8 mouse cellular contexts compared by ENCODE assay signal in the genomic region with DNA sequence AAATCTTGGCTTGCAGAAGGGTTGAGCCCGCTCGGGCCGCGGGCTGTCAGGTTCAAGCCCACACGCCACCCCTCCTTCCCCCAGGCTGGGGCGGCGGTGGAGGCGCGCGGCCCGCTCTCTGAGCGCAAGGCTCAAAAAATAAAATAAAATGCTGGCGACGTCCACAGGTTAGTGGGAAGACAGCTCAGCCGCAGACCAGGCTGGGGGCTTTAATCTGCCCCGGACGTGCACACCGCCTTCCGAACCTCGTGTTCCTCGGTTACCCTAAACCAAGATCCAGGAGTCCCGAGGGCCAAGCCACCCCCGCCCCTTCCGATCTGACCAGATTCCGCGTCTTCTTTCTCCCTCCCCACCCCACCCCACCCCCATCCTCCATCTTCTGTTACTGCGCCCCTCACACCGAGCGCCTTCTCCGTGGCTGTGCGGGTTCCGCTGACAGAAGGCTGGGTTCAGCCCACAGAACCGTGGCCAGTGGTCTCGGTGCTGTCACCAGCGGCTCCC. TPM values are rescaled to one million over a fixed set of nuclear protein-coding genes. Genes with fewer than 3 reads are reported as not detected.
DNase-seq lines count a peak whose midpoint lies in the region; ATAC-seq and TF ChIP-seq lines count a peak whose summit lies in the region.

No protein-coding gene starts in this region.

- peaks cover 44% of the 10 kb centered on the region for H3K4me1 ChIP-seq in embryonic facial prominence, embryonic 10.5 days
- H3K4me1 ChIP-seq in hindbrain, embryonic 12.5 days, result peaks cover 33% of the 10 kb centered on the region
- H3K4me1 ChIP-seq in liver, adult 2 months (ENCODE audit: control insufficient read depth, insufficient read depth, low read length), result no peaks in the 10 kb centered on the region
- H3K4me1 ChIP-seq in neural tube, embryonic 11.5 days (ENCODE audit: control insufficient read depth, insufficient read depth, low read length), result 0 out of 2 replicates have a peak, but pooled peaks cover 5% of the 10 kb centered on the region

- H3K27me3 ChIP-seq in embryonic facial prominence, embryonic 10.5 days (replicated peaks; ENCODE audit: low read depth, poor library complexity, severe bottlenecking), result no peaks in the 10 kb centered on the region
- no peaks in the 10 kb centered on the region for H3K27me3 ChIP-seq in hindbrain, embryonic 12.5 days
- H3K27me3 ChIP-seq in liver, adult 2 months (ENCODE audit: control insufficient read depth, insufficient read depth, low read length), result peaks cover 14% of the 10 kb centered on the region
- H3K27me3 ChIP-seq in neural tube, embryonic 11.5 days (ENCODE audit: control insufficient read depth, insufficient read depth, low read length), result no peaks in the 10 kb centered on the region

- H3K79me2 ChIP-seq in liver, adult 2 months (ENCODE audit: control insufficient read depth, insufficient read depth, low read length), result no peaks in the 10 kb centered on the region

- no peak for TF ChIP-seq CTCF in liver, adult 2 months (IDR thresholded peaks at IDR 0.05; ENCODE audit: low read depth, low read length)

- no peak for TF ChIP-seq POLR2A in liver, adult 2 months (IDR thresholded peaks at IDR 0.05; ENCODE audit: extremely low read depth, insufficient read depth, low read length)

- H3K4me3 ChIP-seq in embryonic facial prominence, embryonic 10.5 days, result peak overlapping the region; percentile 98
- H3K4me3 ChIP-seq in hindbrain, embryonic 12.5 days, result peak overlapping the region; percentile 98
- H3K4me3 ChIP-seq in liver, adult 2 months (ENCODE audit: insufficient read depth, low read depth, low read length), result peak overlapping the region; percentile 66; the same call in 1 of the 2 replicates
- peak overlapping the region; percentile 97 for H3K4me3 ChIP-seq in neural tube, embryonic 11.5 days (ENCODE audit: low read depth, low read length)

- DNase-seq in cerebellum, postnatal 14 days, result peak; percentile 57 to 63
- DNase-seq in cerebellum, adult 8-10 months, result no peak
- peak; percentile 6 to 16 for DNase-seq in B cell, adult 2 months
- peak; percentile 82 for DNase-seq in embryonic facial prominence, embryonic 10.5 days (ENCODE audit: low spot score)
- DNase-seq in liver, adult 2 months (ENCODE audit: extremely low read depth, low read depth, low spot score), result no peak
- DNase-seq in neural tube, embryonic 11.5 days (ENCODE audit: low spot score), result peak; percentile 75
- DNase-seq in thymus, postnatal 25 days, result peak; percentile 24

- H3K9me3 ChIP-seq in embryonic facial prominence, embryonic 10.5 days, result no peaks in the 10 kb centered on the region
- H3K9me3 ChIP-seq in hindbrain, embryonic 12.5 days (replicated peaks), result no peaks in the 10 kb centered on the region
- H3K9me3 ChIP-seq in neural tube, embryonic 11.5 days (ENCODE audit: control insufficient read depth, low read length), result no peaks in the 10 kb centered on the region

- peak overlapping the region; percentile 100 for H3K9ac ChIP-seq in hindbrain, embryonic 12.5 days
- H3K9ac ChIP-seq in liver, adult 2 months (ENCODE audit: low read depth, low read length), result peak overlapping the region; percentile 24
- peak overlapping the region; percentile 99 for H3K9ac ChIP-seq in neural tube, embryonic 11.5 days (ENCODE audit: low read length)

- H3K27ac ChIP-seq in embryonic facial prominence, embryonic 10.5 days (replicated peaks), result peak overlapping the region; percentile 95
- H3K27ac ChIP-seq in hindbrain, embryonic 12.5 days, result peak overlapping the region; percentile 99
- H3K27ac ChIP-seq in liver, adult 2 months (replicated peaks; ENCODE audit: insufficient read depth, low read depth, low read length), result no peak overlapping the region
- peak overlapping the region; percentile 94 for H3K27ac ChIP-seq in neural tube, embryonic 11.5 days (ENCODE audit: low read depth, low read length)

- WGBS in embryonic facial prominence, embryonic 10.5 days, result under 1% methylated on average over 35 of the region's 35 CpGs
- WGBS in hindbrain, embryonic 12.5 days, result 1% methylated on average over 33 of the region's 35 CpGs
- 3% methylated on average over 35 of the region's 35 CpGs for WGBS in liver, adult 2 months
- 0% methylated on average over 28 of the region's 35 CpGs for WGBS in neural tube, embryonic 11.5 days

- peaks cover 21% of the 10 kb centered on the region for H3K36me3 ChIP-seq in embryonic facial prominence, embryonic 10.5 days (replicated peaks)
- 0 out of 2 replicates have a peak, but pooled peaks cover 4% of the 10 kb centered on the region for H3K36me3 ChIP-seq in hindbrain, embryonic 12.5 days
- H3K36me3 ChIP-seq in liver, adult 2 months (ENCODE audit: control insufficient read depth, insufficient read depth, low read length), result no peaks in the 10 kb centered on the region
- H3K36me3 ChIP-seq in neural tube, embryonic 11.5 days (ENCODE audit: control insufficient read depth, insufficient read depth, low read length), result no peaks in the 10 kb centered on the region

- peak; percentile 53 for ATAC-seq in hindbrain, embryonic 12.5 days (ENCODE audit: low FRiP score)
- ATAC-seq in neural tube, embryonic 11.5 days (ENCODE audit: insufficient read depth, low FRiP score, low TSS enrichment), result peak; percentile 17

- H3K4me2 ChIP-seq in hindbrain, embryonic 12.5 days (replicated peaks), result peak overlapping the region; percentile 71
- H3K4me2 ChIP-seq in neural tube, embryonic 11.5 days (ENCODE audit: low read depth), result peak overlapping the region; percentile 79

RNA-seq across cellular contexts. Expression of gene Basp1, which starts 0.8 kb away (rescaled TPM):
- polyA plus RNA-seq in embryonic facial prominence, embryonic 10.5 days (2016; fragmentation: Nextera tagmentation; extraction: Ambion mirVana), result 48.4 and 50.7 TPM in 2 replicates
- 381 and 469 TPM in 2 replicates for polyA plus RNA-seq in hindbrain, embryonic 12.5 days (2016; fragmentation: Nextera tagmentation; extraction: Ambion mirVana)
- 1.3 and 1.5 TPM in 2 replicates for total RNA-seq in liver, adult 2 months (2014; rRNA removed)
- 0.61 and 0.75 TPM in 2 replicates for polyA plus RNA-seq in liver, adult 2 months (2012; rRNA removed)
- 201 and 207 TPM in 2 replicates for polyA plus RNA-seq in neural tube, embryonic 11.5 days (2014; fragmentation: Nextera tagmentation; extraction: Ambion mirVana)

Comparison
In these comparisons a context has a peak if more than half of its experiments do, and no peak if none do; other contexts are left out.
1. DNase-seq: peak in cerebellum, postnatal 14 days (2 of 2), B cell, adult 2 months (2 of 2), embryonic facial prominence, embryonic 10.5 days (single experiment), neural tube, embryonic 11.5 days (single experiment) and thymus, postnatal 25 days (single experiment); none in cerebellum, adult 8-10 months (single experiment) and liver, adult 2 months (single experiment).
2. H3K9ac ChIP-seq: peak in every context shown above with its lines; median percentile 100 in hindbrain, embryonic 12.5 days; 99 in neural tube, embryonic 11.5 days; 24 in liver, adult 2 months.
3. RNA of gene Basp1, which starts 0.8 kb away (polyA plus RNA-seq): 381 to 469 TPM in hindbrain, embryonic 12.5 days, 201 to 207 TPM in neural tube, embryonic 11.5 days and 48.4 to 50.7 TPM in embryonic facial prominence, embryonic 10.5 days; 0.61 to 0.75 TPM in liver, adult 2 months; every median in the first group is over 10 times any median in the second.
4. Peak in every context shown above with its lines, with median percentiles within 50 percentile points of each other: H3K4me3 ChIP-seq.